Comparison of ENCODE assay signal across 27 mouse cellular contexts in genomic region chr7:121971698-121972097, GRCm38 (mm10).
"Had no signal": no experiment of that assay in that cellular context is flagged by ENCODE, and none has a peak within 500 bp of the region (broad histone marks: within the 10 kb centered on the region; RNA-seq: fewer than 3 reads in every experiment).

No protein-coding gene starts in this region.

- H3K27me3 ChIP-seq: embryonic facial prominence, embryonic 12.5 days; embryonic facial prominence, embryonic 13.5 days; embryonic facial prominence, embryonic 15.5 days; forebrain, embryonic 12.5 days; forebrain, embryonic 13.5 days; forebrain, embryonic 15.5 days had no signal

- H3K27ac ChIP-seq: embryonic facial prominence, embryonic 10.5 days; embryonic facial prominence, embryonic 12.5 days; embryonic facial prominence, embryonic 13.5 days; embryonic facial prominence, embryonic 15.5 days; forebrain, embryonic 10.5 days; forebrain, embryonic 12.5 days; forebrain, embryonic 13.5 days; forebrain, embryonic 15.5 days; gastrocnemius, adult 2 months; heart, adult 2 months; heart, embryonic 10.5 days had no signal

- ATAC-seq: forebrain, embryonic 13.5 days; forebrain, embryonic 14.5 days; forebrain, embryonic 15.5 days; forebrain, embryonic 16.5 days; forebrain, postnatal 0 days had no signal

- H3K4me2 ChIP-seq: embryonic facial prominence, embryonic 12.5 days; embryonic facial prominence, embryonic 13.5 days; embryonic facial prominence, embryonic 15.5 days; forebrain, embryonic 12.5 days; forebrain, embryonic 13.5 days; forebrain, embryonic 15.5 days had no signal

- DNase-seq: cerebellum, adult 9-11 months; cerebellum, postnatal 10 days; cerebellum, postnatal 14 days; cerebellum, postnatal 25 days; cerebellum, postnatal 36 days; embryo, embryonic 11 days; forebrain, postnatal 0 days; gastrocnemius, adult 2 months; gastrocnemius, postnatal 10 days; gastrocnemius, postnatal 14 days; gastrocnemius, postnatal 25 days; gastrocnemius, postnatal 36 days; heart, adult 11 months; heart, adult 18-20 months; heart, adult 2 months had no signal

- H3K4me1 ChIP-seq: embryonic facial prominence, embryonic 10.5 days; embryonic facial prominence, embryonic 12.5 days; embryonic facial prominence, embryonic 13.5 days; embryonic facial prominence, embryonic 15.5 days; forebrain, embryonic 10.5 days; forebrain, embryonic 12.5 days; forebrain, embryonic 13.5 days; forebrain, embryonic 15.5 days had no signal

- H3K9me3 ChIP-seq: embryonic facial prominence, embryonic 10.5 days; embryonic facial prominence, embryonic 12.5 days; embryonic facial prominence, embryonic 13.5 days; embryonic facial prominence, embryonic 15.5 days; forebrain, embryonic 10.5 days; forebrain, embryonic 12.5 days; forebrain, embryonic 13.5 days; forebrain, embryonic 15.5 days; heart, embryonic 10.5 days had no signal

- H3K4me3 ChIP-seq: embryonic facial prominence, embryonic 10.5 days; embryonic facial prominence, embryonic 12.5 days; embryonic facial prominence, embryonic 13.5 days; embryonic facial prominence, embryonic 15.5 days; erythroblast, embryonic 14.5 days; forebrain, embryonic 10.5 days; forebrain, embryonic 12.5 days; forebrain, embryonic 13.5 days; forebrain, embryonic 15.5 days; gastrocnemius, adult 2 months; heart, adult 2 months; heart, embryonic 10.5 days had no signal

- H3K9ac ChIP-seq: embryonic facial prominence, embryonic 12.5 days; embryonic facial prominence, embryonic 13.5 days; embryonic facial prominence, embryonic 15.5 days; forebrain, embryonic 12.5 days; forebrain, embryonic 13.5 days; forebrain, embryonic 15.5 days; forebrain, postnatal 0 days had no signal
